Mouse (Mus musculus) C2C12 (cell line): ENCODE measurements around the gene Mum1.

Source experiments
- MAX ChIP-seq: IDR thresholded peaks from one replicate; pipeline ENCODE4 v1.6.1; 2011; ENCODE audit warnings: mild to moderate bottlenecking, control low read depth
- USF1 ChIP-seq: IDR thresholded peaks from one replicate; pipeline ENCODE4 v1.6.1; 2011; ENCODE audit warnings: low read depth, mild to moderate bottlenecking, control low read depth, moderate library complexity

DNA sequence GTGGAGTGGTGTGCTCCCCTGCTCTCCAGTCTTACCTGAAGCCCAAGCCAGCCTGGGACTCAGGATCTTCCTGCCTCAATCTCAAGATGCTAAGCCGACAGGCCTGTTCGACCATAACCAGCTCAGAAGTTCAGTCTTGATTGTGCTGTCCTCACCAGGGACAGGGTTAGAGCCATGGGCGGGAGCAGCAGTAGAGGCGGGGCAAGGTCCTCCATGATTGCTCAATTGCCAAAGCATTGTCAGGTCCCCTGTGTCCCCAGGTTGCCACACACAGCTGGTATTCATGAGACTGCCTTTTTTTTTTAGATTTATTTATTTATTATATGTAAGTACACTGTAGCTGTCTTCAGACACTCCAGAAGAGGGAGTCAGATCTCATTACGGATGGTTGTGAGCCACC lies 50.0 kb downstream of the Mum1 start:
- TF ChIP-seq USF1 (no peak), MAX (no peak)
